Mouse (Mus musculus) common myeloid progenitor, adult 5-6 weeks (primary cell): ENCODE data around the gene Abcc3. TPM values are rescaled to one million over a fixed set of nuclear protein-coding genes. Genes with fewer than 3 reads are reported as not detected.

Experiments used
- total RNA-seq: library from RNA; stranded (forward); fragments of 200-1000, 187-1606 nt; gene quantifications from 2 replicates; pipeline ENCODE4 v1.2.3, GENCODE M21; 2017

Abcc3 gene
- total RNA-seq, 1 experiment from 2014 or later: 0.27 TPM

Other genes starting within 250 kb of the Abcc3 start
- 8.6 and 10.3 TPM in 2 replicates for gene Tob1, start 181.5 kb downstream of the Abcc3 start, total RNA-seq
- gene Wfikkn2, start 147.0 kb downstream of the Abcc3 start, total RNA-seq: 0.41 and 0.58 TPM in 2 replicates
- gene Gm21885, start 111.1 kb downstream of the Abcc3 start, total RNA-seq: not detected in 2 replicates
- 345 and 486 TPM in 2 replicates for gene Luc7l3, start 71.0 kb downstream of the Abcc3 start, total RNA-seq
- gene Ankrd40, start 65.0 kb downstream of the Abcc3 start, total RNA-seq: 32.2 and 56.7 TPM in 2 replicates
- 0.34 TPM in 1 of 2 replicates, not detected in the other for gene Cacna1g, start 81.2 kb upstream of the Abcc3 start, total RNA-seq
- gene Spata20, start 93.2 kb upstream of the Abcc3 start, total RNA-seq: not detected in 2 replicates
- not detected in 2 replicates for gene Epn3, start 107.0 kb upstream of the Abcc3 start, total RNA-seq
- 0.55 and 10.8 TPM in 2 replicates for gene Mycbpap, start 128.7 kb upstream of the Abcc3 start, total RNA-seq
- 6.2 and 10.6 TPM in 2 replicates for gene Rsad1, start 156.3 kb upstream of the Abcc3 start, total RNA-seq
- not detected in 2 replicates for gene Chad, start 172.1 kb upstream of the Abcc3 start, total RNA-seq
- gene Acsf2, start 208.9 kb upstream of the Abcc3 start, total RNA-seq: 7.9 and 8.1 TPM in 2 replicates
- 149 and 151 TPM in 2 replicates for gene Lrrc59, start 236.8 kb upstream of the Abcc3 start, total RNA-seq